Mouse (Mus musculus) liver, embryonic 11.5 days (tissue): ENCODE results near the gene Rtl5. TPM values are rescaled to one million over a fixed set of nuclear protein-coding genes. Genes with fewer than 3 reads are reported as not detected.

Source experiments
- ATAC-seq: fragments of 200-750 bp; cut with Nextera tagmentation; replicated peaks from 2 replicates; pipeline ENCODE4 v1.8.0; 2017; ENCODE audit warnings: moderate number of reproducible peaks, mild to moderate bottlenecking, moderate TSS enrichment, moderate library complexity; ENCODE audit not compliant: low FRiP score
- DNase-seq: peaks from one replicate; pipeline ENCODE4 v3.0.0-alpha.2; 2017; ENCODE audit warnings: low spot score
- H3K27ac ChIP-seq: fragments of 300-500 bp; sonication (generic); 2 replicates; pipeline ENCODE4 v1.5.1; 2014; ENCODE audit warnings: mild to moderate bottlenecking, low read depth, low read length, control low read depth
- H3K27me3 ChIP-seq: fragments of 300-500 bp; sonication (generic); replicated peaks from 2 replicates; pipeline ENCODE4 v1.6.1; 2014; ENCODE audit warnings: low read length, mixed read lengths; ENCODE audit not compliant: control insufficient read depth, insufficient read depth
- H3K36me3 ChIP-seq: fragments of 300-500 bp; sonication (generic); 2 replicates; pipeline ENCODE4 v1.6.1; 2014; ENCODE audit warnings: mild to moderate bottlenecking, low read length, moderate library complexity, mixed read lengths; ENCODE audit not compliant: control insufficient read depth, insufficient read depth
- H3K4me1 ChIP-seq: fragments of 300-500 bp; sonication (generic); replicated peaks from 2 replicates; pipeline ENCODE4 v1.6.1; 2014; ENCODE audit warnings: low read length, mixed read lengths; ENCODE audit not compliant: control insufficient read depth, insufficient read depth
- H3K4me2 ChIP-seq: fragments of 300-500 bp; sonication (generic); 2 replicates; pipeline ENCODE4 v1.6.1; 2014; ENCODE audit warnings: mild to moderate bottlenecking, control low read depth, moderate library complexity
- H3K4me3 ChIP-seq: fragments of 300-500 bp; sonication (generic); 2 replicates; pipeline ENCODE4 v1.5.1; 2014; ENCODE audit warnings: low read depth, low read length, control low read depth
- H3K9ac ChIP-seq: fragments of 300-500 bp; sonication (generic); 2 replicates; pipeline ENCODE4 v1.6.1; 2014; ENCODE audit warnings: low read depth, low read length, control low read depth
- H3K9me3 ChIP-seq: fragments of 300-500 bp; sonication (generic); 2 replicates; pipeline ENCODE4 v1.6.1; 2016; ENCODE audit warnings: low read length, inconsistent platforms, mixed read lengths; ENCODE audit not compliant: control insufficient read depth
- WGBS: fragments of 180-500 bp; shearing (Covaris S2); extraction: QIAGEN DNeasy Blood & Tissue Kit; methylation state at CpG from one replicate; pipeline ENCODE4 v1.1.7; 2014; 5-methylcytosine and 5-hydroxymethylcytosine counted together
- polyA plus RNA-seq: library from polyadenylated mRNA; unstranded; fragments of >200 nt; fragmentation: Nextera tagmentation; extraction: Ambion mirVana; gene quantifications from 2 replicates; pipeline ENCODE4 v1.2.1, GENCODE M21; 2014

Rtl5 gene
- polyA plus RNA-seq, 1 experiment from 2014 or later: 0.34 TPM

- H3K9ac ChIP-seq: no peak overlapping the region
- H3K4me1 ChIP-seq: no peaks in the 10 kb centered on the region
- H3K9me3 ChIP-seq: no peaks in the 10 kb centered on the region
- H3K27me3 ChIP-seq: peaks cover 10% of the 10 kb centered on the region
- WGBS: 81% methylated on average over 8 of the region's 8 CpGs
- no peak overlapping the region for H3K27ac ChIP-seq
- H3K36me3 ChIP-seq: no peaks in the 10 kb centered on the region
- H3K4me2 ChIP-seq: no peak overlapping the region
- no peak for ATAC-seq
- no peak for DNase-seq
- H3K4me3 ChIP-seq: no peak overlapping the region
These were observed 14.8 kb upstream of the Rtl5 start for GRCm38 (mm10) chrX:102085798-102086443.

DNA sequence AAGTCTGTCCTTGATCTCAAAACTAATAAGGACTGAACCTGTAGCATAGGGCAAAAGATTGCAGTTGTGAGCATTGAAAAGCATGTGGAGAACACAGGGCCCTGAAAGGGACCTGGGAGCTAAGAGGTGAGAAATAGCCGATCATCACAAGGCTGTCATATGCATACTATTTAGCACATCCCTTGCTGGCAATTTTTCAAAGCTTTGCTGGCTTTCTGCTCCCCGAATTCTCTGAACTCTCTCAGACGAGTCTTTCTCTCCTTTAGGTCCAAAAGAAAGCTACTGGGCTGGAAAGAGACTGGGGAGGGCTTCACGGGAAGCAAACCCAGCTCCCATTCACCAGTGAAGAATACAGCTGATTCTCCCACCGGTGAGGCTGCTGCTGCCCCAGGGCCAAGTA, 11.2 kb upstream of the Rtl5 start:
- Histone ChIP-seq H3K36me3 (no peaks in the 10 kb centered on the region), H3K4me1 (no peaks in the 10 kb centered on the region), H3K9me3 (no peaks in the 10 kb centered on the region), H3K27me3 (peaks cover 10% of the 10 kb centered on the region), H3K4me3 (no peak overlapping the region), H3K9ac (no peak overlapping the region), H3K27ac (no peak overlapping the region), H3K4me2 (no peak overlapping the region)
- 67% methylated on average over 5 of the region's 5 CpGs for WGBS
- no peak for DNase-seq
- ATAC-seq: no peak

- H3K27ac ChIP-seq: no peak overlapping the region
- no peak overlapping the region for H3K4me2 ChIP-seq
- H3K36me3 ChIP-seq: no peaks in the 10 kb centered on the region
- no peak overlapping the region for H3K4me3 ChIP-seq
- no peak overlapping the region for H3K9ac ChIP-seq
- H3K9me3 ChIP-seq: no peaks in the 10 kb centered on the region
- H3K4me1 ChIP-seq: no peaks in the 10 kb centered on the region
- H3K27me3 ChIP-seq: peaks cover 10% of the 10 kb centered on the region
- DNase-seq (no peak), ATAC-seq (no peak)
- WGBS: 63% methylated on average over 7 of the region's 7 CpGs
These were observed 10.6 kb upstream of the Rtl5 start for GRCm38 (mm10) chrX:102081573-102082279.

DNA sequence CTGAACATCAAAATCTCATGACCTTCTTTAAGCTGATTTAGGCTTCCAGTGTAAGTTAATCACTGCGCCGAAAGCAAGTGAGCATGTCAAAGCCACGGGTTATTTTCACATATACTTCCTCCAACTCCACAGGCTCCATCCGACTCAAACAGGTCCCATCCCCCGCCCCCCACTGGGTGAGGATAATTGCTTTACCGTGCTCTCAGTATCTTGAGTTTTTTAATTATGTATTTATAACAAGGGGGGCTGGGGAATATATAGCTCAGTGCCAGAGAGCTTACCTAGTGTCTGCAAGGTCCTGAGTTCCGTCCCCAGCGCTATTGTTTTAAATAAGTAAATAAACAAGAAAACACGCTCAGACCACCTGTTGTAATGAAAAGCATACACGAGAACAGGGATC, 10.0 kb upstream of the Rtl5 start:
- Histone ChIP-seq H3K4me3 (no peak overlapping the region), H3K36me3 (no peaks in the 10 kb centered on the region), H3K27me3 (peaks cover 5% of the 10 kb centered on the region), H3K4me1 (no peaks in the 10 kb centered on the region), H3K9ac (no peak overlapping the region), H3K4me2 (no peak overlapping the region), H3K9me3 (no peaks in the 10 kb centered on the region), H3K27ac (no peak overlapping the region)
- DNase-seq: no peak
- no peak for ATAC-seq
- 68% methylated on average over 10 of the region's 10 CpGs for WGBS

DNA sequence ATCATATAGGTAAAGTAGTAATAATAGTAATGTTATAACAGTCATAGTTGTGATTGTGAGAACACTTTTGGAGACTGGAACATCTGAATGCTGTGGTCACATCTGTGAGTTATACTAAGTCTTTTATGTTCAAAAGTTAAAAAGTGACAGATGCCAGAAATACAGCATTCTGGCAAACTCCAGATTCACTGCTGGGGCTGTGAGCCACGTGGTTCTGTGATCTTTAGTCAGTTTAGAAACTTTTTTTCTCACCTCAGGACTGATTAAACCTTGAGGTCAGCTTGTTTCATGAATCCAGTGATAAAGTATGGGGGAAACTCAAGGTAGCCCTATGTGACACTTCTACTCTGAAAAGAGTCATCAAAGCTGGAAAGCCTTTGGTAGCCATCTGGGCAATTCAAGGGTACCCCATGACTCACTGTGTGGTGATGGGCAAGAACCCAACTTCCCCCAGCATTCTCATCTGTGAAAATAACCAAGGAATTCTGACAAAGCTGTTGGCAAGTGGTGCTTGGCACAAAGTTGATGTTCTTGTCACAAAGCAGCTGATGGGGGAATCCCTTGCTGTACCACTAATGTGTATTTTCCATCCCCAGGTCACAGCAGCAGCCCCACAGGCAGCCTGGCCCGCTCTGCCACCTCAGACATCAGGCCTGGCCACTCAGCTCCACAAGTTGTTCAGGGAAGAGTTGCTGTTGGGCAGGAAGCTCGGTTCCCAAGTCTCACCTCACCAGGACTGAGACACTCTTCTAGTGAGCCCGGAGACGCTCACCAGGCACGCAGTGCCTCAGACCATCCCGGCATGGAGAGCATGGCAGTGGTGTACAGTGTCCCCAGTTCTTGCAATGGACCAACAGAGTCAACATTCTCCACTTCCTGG, 6.0 kb upstream of the Rtl5 start:
- no peaks in the 10 kb centered on the region for H3K36me3 ChIP-seq
- no peaks in the 10 kb centered on the region for H3K9me3 ChIP-seq
- no peak for DNase-seq
- no peaks in the 10 kb centered on the region for H3K4me1 ChIP-seq
- no peak for ATAC-seq
- 72% methylated on average over 7 of the region's 7 CpGs for WGBS
- no peak overlapping the region for H3K9ac ChIP-seq
- no peak overlapping the region for H3K4me2 ChIP-seq
- H3K27ac ChIP-seq: no peak overlapping the region
- no peak overlapping the region for H3K4me3 ChIP-seq
- peaks cover 17% of the 10 kb centered on the region for H3K27me3 ChIP-seq

DNA sequence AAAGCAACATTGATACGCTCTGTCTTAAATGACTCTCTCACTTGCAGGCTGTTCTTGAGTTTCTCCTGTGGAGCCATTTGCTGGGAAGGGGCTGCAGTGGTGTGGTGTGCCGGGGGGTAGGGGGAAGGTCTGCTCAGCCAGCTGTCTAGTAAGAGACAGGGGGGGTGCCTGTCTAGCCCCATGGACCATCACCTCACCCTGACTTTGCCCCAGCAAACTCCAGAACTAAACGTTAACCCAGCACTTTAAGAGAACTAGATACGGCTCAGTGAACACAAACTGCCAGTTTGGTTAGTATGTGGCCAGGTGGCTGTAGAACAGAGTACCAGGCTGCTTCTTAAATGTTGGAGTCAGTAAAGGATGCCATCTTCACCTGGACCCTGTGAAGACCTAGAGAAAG, 4.1 kb upstream of the Rtl5 start:
- WGBS: 84% methylated on average over 4 of the region's 4 CpGs
- DNase-seq: no peak

DNA sequence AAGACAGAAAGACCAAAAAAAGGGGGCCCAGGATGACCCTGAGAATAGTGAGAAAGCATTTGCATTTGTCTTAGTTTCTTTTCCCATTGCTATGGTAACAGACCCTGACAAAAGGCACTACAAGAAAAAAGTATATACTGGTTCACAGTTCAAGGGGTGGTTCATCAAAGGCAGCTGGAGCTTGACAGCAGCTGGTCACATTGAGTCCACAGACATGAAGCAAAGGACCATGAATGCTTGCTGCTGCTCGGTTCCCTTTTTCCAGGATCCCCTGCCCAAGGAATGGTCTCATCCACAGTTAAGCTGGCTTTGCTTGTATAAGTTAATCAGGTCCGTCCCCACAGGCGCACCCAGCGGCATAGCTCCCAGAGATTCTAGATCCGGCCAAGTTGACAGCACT, 3.3 kb upstream of the Rtl5 start:
- H3K4me3 ChIP-seq: no peak overlapping the region
- no peak for DNase-seq
- H3K9me3 ChIP-seq: no peaks in the 10 kb centered on the region
- no peak for ATAC-seq
- no peaks in the 10 kb centered on the region for H3K4me1 ChIP-seq
- H3K27me3 ChIP-seq: peaks cover 35% of the 10 kb centered on the region
- no peak overlapping the region for H3K27ac ChIP-seq
- H3K4me2 ChIP-seq: no peak overlapping the region
- H3K9ac ChIP-seq: no peak overlapping the region
- H3K36me3 ChIP-seq: no peaks in the 10 kb centered on the region
- WGBS: 82% methylated on average over 5 of the region's 5 CpGs

More for the DNA sequence above, 4.1 kb upstream of the Rtl5 start:
- Histone ChIP-seq H3K36me3 (no peaks in the 10 kb centered on the region), H3K4me1 (no peaks in the 10 kb centered on the region), H3K9ac (no peak overlapping the region), H3K9me3 (no peaks in the 10 kb centered on the region), H3K4me2 (no peak overlapping the region), H3K4me3 (no peak overlapping the region), H3K27me3 (peaks cover 30% of the 10 kb centered on the region), H3K27ac (no peak overlapping the region)
- ATAC-seq: no peak

DNA sequence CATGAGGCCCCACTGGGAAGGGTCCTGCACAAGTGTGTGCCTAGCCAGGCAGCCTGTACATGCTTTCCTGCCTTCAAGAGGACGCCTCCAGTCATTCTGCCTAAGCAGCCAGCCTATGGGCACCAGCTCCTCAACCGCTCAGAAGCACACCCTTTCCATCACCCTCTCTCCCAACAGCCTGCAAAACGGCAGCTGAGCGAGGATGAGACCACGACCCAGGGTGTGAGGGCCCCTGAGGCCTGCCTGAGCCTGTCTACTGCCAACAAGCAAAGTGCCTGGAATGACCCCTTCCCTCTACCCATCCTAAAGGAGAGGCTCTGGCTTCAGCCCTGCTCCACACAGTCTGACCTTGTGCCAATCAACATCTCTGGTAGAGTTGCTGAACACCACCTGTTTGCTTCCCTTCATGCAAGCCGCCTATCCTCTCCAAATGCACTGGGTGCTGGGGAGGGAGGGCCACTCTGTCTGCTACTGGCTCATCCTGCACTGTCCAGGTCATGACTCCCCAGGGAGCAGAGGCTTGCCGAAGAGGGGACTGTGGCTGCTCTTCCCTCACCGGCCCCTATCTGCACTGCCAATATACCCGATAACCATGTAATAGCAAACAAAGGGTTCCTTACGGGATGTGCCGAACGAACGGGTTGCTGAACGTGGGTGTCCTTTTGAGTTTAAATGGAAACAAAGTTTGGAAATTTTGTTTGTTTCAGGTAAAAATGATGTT, 2.7 kb upstream of the Rtl5 start:
- no peaks in the 10 kb centered on the region for H3K9me3 ChIP-seq
- H3K4me1 ChIP-seq: no peaks in the 10 kb centered on the region
- no peak overlapping the region for H3K4me2 ChIP-seq
- H3K4me3 ChIP-seq: no peak overlapping the region
- DNase-seq (no peak), ATAC-seq (no peak)
- no peak overlapping the region for H3K9ac ChIP-seq
- no peaks in the 10 kb centered on the region for H3K36me3 ChIP-seq
- H3K27ac ChIP-seq: no peak overlapping the region
- H3K27me3 ChIP-seq: peaks cover 38% of the 10 kb centered on the region
- WGBS: 83% methylated on average over 14 of the region's 14 CpGs
